Mouse (Mus musculus): ENCODE measurements at regions not wholly inside any gene's neighbourhood (a gene's known extent, or its start where the extent isn't known, plus 50 kb on each side); places are given as distances from the start of the nearest gene placed in this dataset.

- TF ChIP-seq CTCF (IDR thresholded peaks at IDR 0.05; ENCODE audit: insufficient read depth, low read length) (no peak), POLR2A (IDR thresholded peaks at IDR 0.05; ENCODE audit: borderline replicate concordance, extremely low read depth, low read depth, low read length) (no peak)
These were observed 349.4 kb downstream of the Dcdc2c start for GRCm38 (mm10) chr12:28202847-28203246.
